Mouse (Mus musculus): ENCODE data around the gene Agrp.

Agrp gene

GRCm38 (mm10) chr8:105549506-105549905 is 87.7 kb downstream of the Agrp start:
- no peak for DNase-seq (ENCODE audit: low spot score)

GRCm38 (mm10) chr8:105546384-105547350 is 90.5 kb downstream of the Agrp start:
- no peak for DNase-seq (ENCODE audit: low spot score)

GRCm38 (mm10) chr8:105545249-105545648 is 91.9 kb downstream of the Agrp start:
- DNase-seq (ENCODE audit: low spot score) = no peak

GRCm38 (mm10) chr8:105544544-105545205 is 92.5 kb downstream of the Agrp start:
- DNase-seq (ENCODE audit: low spot score) = no peak

GRCm38 (mm10) chr8:105543703-105544102 is 93.5 kb downstream of the Agrp start:
- no peak for DNase-seq (ENCODE audit: low spot score)

- no peak for DNase-seq (ENCODE audit: low spot score)
Observed at GRCm38 (mm10) chr8:105542808-105543207, 94.4 kb downstream of the Agrp start.

- peak; percentile 16 for DNase-seq (ENCODE audit: low spot score)
Observed at GRCm38 (mm10) chr8:105542032-105542656, 95.0 kb downstream of the Agrp start.

- DNase-seq (ENCODE audit: low spot score) = no peak
Observed at GRCm38 (mm10) chr8:105538940-105539339, 98.3 kb downstream of the Agrp start.

GRCm38 (mm10) chr8:105537011-105537677 is 100.0 kb downstream of the Agrp start:
- no peak for DNase-seq (ENCODE audit: low spot score)

GRCm38 (mm10) chr8:105536546-105536945 is 100.6 kb downstream of the Agrp start:
- DNase-seq (ENCODE audit: low spot score) = no peak

- DNase-seq (ENCODE audit: low spot score) = peak; percentile 70
Observed at GRCm38 (mm10) chr8:105533892-105534329, 103.3 kb downstream of the Agrp start.

- no peak for DNase-seq (ENCODE audit: low spot score)
Observed at GRCm38 (mm10) chr8:105533439-105533838, 103.8 kb downstream of the Agrp start.

- peak; percentile 58 for DNase-seq (ENCODE audit: low spot score)
Observed at GRCm38 (mm10) chr8:105531774-105532173, 105.4 kb downstream of the Agrp start.

GRCm38 (mm10) chr8:105529271-105529670 is 107.9 kb downstream of the Agrp start:
- DNase-seq (ENCODE audit: low spot score) = no peak

- DNase-seq (ENCODE audit: low spot score) = no peak
Observed at GRCm38 (mm10) chr8:105528206-105528605, 109.0 kb downstream of the Agrp start.

GRCm38 (mm10) chr8:105527110-105527509 is 110.1 kb downstream of the Agrp start:
- DNase-seq (ENCODE audit: low spot score) = no peak

- DNase-seq (ENCODE audit: low spot score) = no peak
Observed at GRCm38 (mm10) chr8:105522890-105523289, 114.3 kb downstream of the Agrp start.

GRCm38 (mm10) chr8:105521995-105522769 is 115.0 kb downstream of the Agrp start:
- no peak for DNase-seq (ENCODE audit: low spot score)

- DNase-seq (ENCODE audit: low spot score) = no peak
Observed at GRCm38 (mm10) chr8:105521061-105521460, 116.1 kb downstream of the Agrp start.

- no peak for DNase-seq (ENCODE audit: low spot score)
Observed at GRCm38 (mm10) chr8:105520521-105520920, 116.7 kb downstream of the Agrp start.

- DNase-seq (ENCODE audit: low spot score) = no peak
Observed at GRCm38 (mm10) chr8:105519591-105519990, 117.6 kb downstream of the Agrp start.

All from spleen, adult 12 weeks (tissue).